Mouse (Mus musculus) hindbrain, embryonic 14.5 days (tissue): Measurements from ENCODE around the gene Atp6v0e. TPM values are rescaled to one million over a fixed set of nuclear protein-coding genes. Genes with fewer than 3 reads are reported as not detected.

Experiments
- ATAC-seq: fragments of 200-750 bp; cut with Nextera tagmentation; 2 replicates; pipeline ENCODE4 v1.8.0; 2017; ENCODE audit warnings: moderate number of reproducible peaks, mild to moderate bottlenecking, moderate TSS enrichment, moderate library complexity; ENCODE audit not compliant: low FRiP score
- DNase-seq: peaks from one replicate; pipeline ENCODE4 v3.0.0-alpha.2; 2015; ENCODE audit warnings: low spot score
- H3K27ac ChIP-seq: fragments of 300-500 bp; sonication (generic); 2 replicates; pipeline ENCODE4 v1.5.1; 2014; ENCODE audit warnings: mild to moderate bottlenecking, moderate library complexity
- H3K27me3 ChIP-seq: fragments of 300-500 bp; sonication (generic); 2 replicates; pipeline ENCODE4 v1.6.1; 2014; ENCODE audit warnings: mild to moderate bottlenecking, low read length, mixed read lengths; ENCODE audit not compliant: control insufficient read depth, insufficient read depth
- H3K36me3 ChIP-seq: fragments of 300-500 bp; sonication (generic); replicated peaks from 2 replicates; pipeline ENCODE4 v1.6.1; 2014; ENCODE audit not compliant: control insufficient read depth, insufficient read depth
- H3K4me1 ChIP-seq: fragments of 300-500 bp; sonication (generic); replicated peaks from 2 replicates; pipeline ENCODE4 v1.6.1; 2014; ENCODE audit warnings: antibody characterized with exemption, low read length, mixed read lengths; ENCODE audit not compliant: control insufficient read depth, insufficient read depth
- H3K4me2 ChIP-seq: fragments of 300-500 bp; sonication (generic); replicated peaks from 2 replicates; pipeline ENCODE4 v1.6.1; 2014; ENCODE audit warnings: mild to moderate bottlenecking, moderate library complexity
- H3K4me3 ChIP-seq: fragments of 300-500 bp; sonication (generic); replicated peaks from 2 replicates; pipeline ENCODE4 v1.5.1; 2014; ENCODE audit warnings: mild to moderate bottlenecking, low read length
- H3K9ac ChIP-seq: fragments of 300-500 bp; sonication (generic); 2 replicates; pipeline ENCODE4 v1.6.1; 2014
- H3K9me3 ChIP-seq: fragments of 300-500 bp; sonication (generic); 2 replicates; pipeline ENCODE4 v1.6.1; 2016; ENCODE audit warnings: low read length; ENCODE audit not compliant: control insufficient read depth
- WGBS: fragments of 180-500 bp; shearing (Covaris S2); extraction: QIAGEN DNeasy Blood & Tissue Kit; methylation state at CpG from one replicate; pipeline ENCODE4 v1.1.7; 2014; 5-methylcytosine and 5-hydroxymethylcytosine counted together
- polyA plus RNA-seq: library from polyadenylated mRNA; unstranded; fragments of >200 nt; fragmentation: Nextera tagmentation; extraction: Ambion mirVana; gene quantifications from 2 replicates; pipeline ENCODE4 v1.2.1, GENCODE M21; 2014

The Atp6v0e gene
- polyA plus RNA-seq, 1 experiment from 2014 or later: 106 TPM

GRCm38 (mm10) chr17:26649565-26649964 is 13.5 kb upstream of the Atp6v0e start:
- no peak overlapping the region for H3K9ac ChIP-seq
- H3K36me3 ChIP-seq: peaks cover 64% of the 10 kb centered on the region

GRCm38 (mm10) chr17:26650451-26651363 is 12.3 kb upstream of the Atp6v0e start:
- ATAC-seq: no peak
- no peak for DNase-seq

More at GRCm38 (mm10) chr17:26649565-26649964, 13.5 kb upstream of the Atp6v0e start:
- H3K4me1 ChIP-seq: no peaks in the 10 kb centered on the region; the same call in 1 of the 2 replicates
- H3K27me3 ChIP-seq: no peaks in the 10 kb centered on the region
- H3K27ac ChIP-seq: no peak overlapping the region
- no peak overlapping the region for H3K4me3 ChIP-seq
- no peak overlapping the region for H3K4me2 ChIP-seq
- H3K9me3 ChIP-seq: no peaks in the 10 kb centered on the region
- no peak for ATAC-seq
- WGBS: 92% methylated on average over 4 of the region's 4 CpGs
- DNase-seq: no peak

GRCm38 (mm10) chr17:26658854-26659572 is 4.0 kb upstream of the Atp6v0e start:
- H3K27me3 ChIP-seq: no peaks in the 10 kb centered on the region
- H3K27ac ChIP-seq: no peak overlapping the region
- H3K4me1 ChIP-seq: peaks cover 6% of the 10 kb centered on the region
- 29% methylated on average over 21 of the region's 21 CpGs for WGBS
- no peak overlapping the region for H3K9ac ChIP-seq
- ATAC-seq (no peak), DNase-seq (no peak)
- H3K4me3 ChIP-seq: no peak overlapping the region
- H3K4me2 ChIP-seq: no peak overlapping the region
- H3K36me3 ChIP-seq: peaks cover 34% of the 10 kb centered on the region
- H3K9me3 ChIP-seq: no peaks in the 10 kb centered on the region

More at GRCm38 (mm10) chr17:26650451-26651363, 12.3 kb upstream of the Atp6v0e start:
- Histone ChIP-seq H3K9me3 (no peaks in the 10 kb centered on the region), H3K4me3 (no peak overlapping the region), H3K27ac (no peak overlapping the region; the same call in 1 of the 2 replicates), H3K36me3 (peaks cover 65% of the 10 kb centered on the region), H3K27me3 (no peaks in the 10 kb centered on the region), H3K9ac (no peak overlapping the region), H3K4me1 (no peaks in the 10 kb centered on the region), H3K4me2 (no peak overlapping the region)
- 80% methylated on average over 14 of the region's 14 CpGs for WGBS

- no peak for ATAC-seq
- H3K9ac ChIP-seq: no peak overlapping the region
Observed at GRCm38 (mm10) chr17:26659573-26659915, 3.5 kb upstream of the Atp6v0e start.

GRCm38 (mm10) chr17:26660192-26660912 is 2.7 kb upstream of the Atp6v0e start:
- Histone ChIP-seq H3K27ac (no peak overlapping the region), H3K27me3 (no peaks in the 10 kb centered on the region), H3K4me2 (peak overlapping the region; percentile 40), H3K4me3 (0 out of 2 replicates have a peak overlapping the region, but pooled peaks have one; percentile 8), H3K9me3 (no peaks in the 10 kb centered on the region), H3K9ac (peak overlapping the region; percentile 5), H3K36me3 (peaks cover 21% of the 10 kb centered on the region), H3K4me1 (peaks cover 7% of the 10 kb centered on the region)
- ATAC-seq: peak; percentile 49; the same call in 1 of the 2 replicates
- WGBS: 21% methylated on average over 21 of the region's 21 CpGs
- DNase-seq: peak; percentile 83

More at GRCm38 (mm10) chr17:26659573-26659915, 3.5 kb upstream of the Atp6v0e start:
- peaks cover 7% of the 10 kb centered on the region for H3K4me1 ChIP-seq
- WGBS: 43% methylated on average over 3 of the region's 3 CpGs
- peaks cover 29% of the 10 kb centered on the region for H3K36me3 ChIP-seq
- DNase-seq: no peak
- H3K27me3 ChIP-seq: no peaks in the 10 kb centered on the region
- no peak overlapping the region for H3K4me3 ChIP-seq
- no peak overlapping the region for H3K4me2 ChIP-seq
- no peaks in the 10 kb centered on the region for H3K9me3 ChIP-seq
- no peak overlapping the region for H3K27ac ChIP-seq

- Histone ChIP-seq H3K9ac (no peak overlapping the region), H3K36me3 (peaks cover 5% of the 10 kb centered on the region; the same call in 1 of the 2 replicates), H3K4me2 (no peak overlapping the region), H3K4me3 (no peak overlapping the region), H3K9me3 (no peaks in the 10 kb centered on the region), H3K27me3 (no peaks in the 10 kb centered on the region), H3K27ac (no peak overlapping the region), H3K4me1 (peaks cover 7% of the 10 kb centered on the region)
- WGBS: 88% methylated on average over 5 of the region's 5 CpGs
- DNase-seq (no peak), ATAC-seq (no peak)
Observed at GRCm38 (mm10) chr17:26662204-26662603, 827 bp upstream of the Atp6v0e start.

- Histone ChIP-seq H3K36me3 (no peaks in the 10 kb centered on the region), H3K27me3 (no peaks in the 10 kb centered on the region), H3K4me2 (no peak overlapping the region), H3K27ac (no peak overlapping the region), H3K4me1 (peaks cover 7% of the 10 kb centered on the region), H3K4me3 (no peak overlapping the region), H3K9me3 (no peaks in the 10 kb centered on the region), H3K9ac (no peak overlapping the region)
- DNase-seq (no peak), ATAC-seq (no peak)
- 84% methylated on average over 4 of the region's 4 CpGs for WGBS
Observed at GRCm38 (mm10) chr17:26665600-26665999, 2.6 kb downstream of the Atp6v0e start.

GRCm38 (mm10) chr17:26671268-26671667 is 8.2 kb downstream of the Atp6v0e start:
- DNase-seq: no peak
- no peak for ATAC-seq
- Histone ChIP-seq H3K4me3 (no peak overlapping the region), H3K9ac (no peak overlapping the region), H3K4me2 (no peak overlapping the region), H3K36me3 (no peaks in the 10 kb centered on the region), H3K27ac (no peak overlapping the region), H3K27me3 (no peaks in the 10 kb centered on the region), H3K4me1 (peaks cover 5% of the 10 kb centered on the region; the same call in 1 of the 2 replicates), H3K9me3 (no peaks in the 10 kb centered on the region)
- WGBS: 54% methylated on average over 4 of the region's 4 CpGs
